Comparison of ENCODE assay signal across 1 mouse cellular context in genomic region chr11:109361631-109362462, GRCm38 (mm10).
A peak's percentile ranks its signal among the peaks of the same experiment; 100 is the strongest.
TF ChIP-seq lines count a peak whose summit lies in the region.

No protein-coding gene starts in this region.

TF ChIP-seq in MEL, 35 proteins besides CTCF, POLR2A, EP300 and RAD21 (continued from another document):
- TF ChIP-seq TCF12 (IDR thresholded peaks at IDR 0.05; ENCODE audit: low read depth, low read length) (0 out of 2 replicates have a peak, but pooled peaks have one; percentile 4), UBTF (IDR thresholded peaks at IDR 0.05; ENCODE audit: borderline replicate concordance, insufficient read depth, low read depth, low read length) (no peak), USF2 (IDR thresholded peaks at IDR 0.05; ENCODE audit: borderline replicate concordance in 1 of 2, insufficient read depth in 1 of 2, low read depth in 1 of 2, low read length in 2 of 2) (peak; percentile 68 to 78; a peak in 3 of 4 replicates), MAFK (IDR thresholded peaks at IDR 0.05; ENCODE audit: borderline replicate concordance, low read depth, low read length) (no peak), POLR2AphosphoS2 (IDR thresholded peaks at IDR 0.05; ENCODE audit: low read length) (no peak), MAZ (IDR thresholded peaks at IDR 0.05; ENCODE audit: low read depth, low read length) (no peak; the same call in 1 of the 2 replicates)
